Mouse (Mus musculus) kidney, postnatal 14 days (tissue): ENCODE measurements around the gene Pde5a.

Experiments
- DNase-seq: peaks from one replicate; pipeline ENCODE4 v3.0.0; 2022; ENCODE audit warnings: mixed read lengths

Pde5a gene

GRCm38 (mm10) chr3:122860573-122861498 lies 132.1 kb downstream of the Pde5a start:
- DNase-seq = no peak

GRCm38 (mm10) chr3:122865092-122865491 lies 136.3 kb downstream of the Pde5a start:
- DNase-seq = no peak

GRCm38 (mm10) chr3:122868270-122868669 lies 139.5 kb downstream of the Pde5a start:
- no peak for DNase-seq

GRCm38 (mm10) chr3:122871596-122871995 lies 142.8 kb downstream of the Pde5a start:
- no peak for DNase-seq

- no peak for DNase-seq
These were observed 148.1 kb downstream of the Pde5a start for GRCm38 (mm10) chr3:122876870-122877269.

- no peak for DNase-seq
These were observed 148.8 kb downstream of the Pde5a start for GRCm38 (mm10) chr3:122877543-122877942.

- DNase-seq = no peak
These were observed 150.1 kb downstream of the Pde5a start for GRCm38 (mm10) chr3:122878705-122879315.

GRCm38 (mm10) chr3:122887505-122888301 lies 159.0 kb downstream of the Pde5a start:
- DNase-seq = no peak

- no peak for DNase-seq
These were observed 159.6 kb downstream of the Pde5a start for GRCm38 (mm10) chr3:122888371-122888819.

- no peak for DNase-seq
These were observed 166.0 kb downstream of the Pde5a start, which contains the start of gene Fabp2 for GRCm38 (mm10) chr3:122894772-122895171. Gene Fabp2, plus strand, starts transcription at chr3:122895072.

GRCm38 (mm10) chr3:122895189-122895731 lies 166.5 kb downstream of the Pde5a start:
- no peak for DNase-seq

- DNase-seq = no peak
These were observed 169.5 kb downstream of the Pde5a start for GRCm38 (mm10) chr3:122898254-122898653.

- DNase-seq = peak; percentile 63
These were observed 175.1 kb downstream of the Pde5a start for GRCm38 (mm10) chr3:122903746-122904433.

- DNase-seq = no peak
These were observed 179.1 kb downstream of the Pde5a start for GRCm38 (mm10) chr3:122907841-122908240.
